Mouse (Mus musculus) testis, adult 2 months (tissue): ENCODE data around the gene R3hdm2. TPM values are rescaled to one million over a fixed set of nuclear protein-coding genes. Genes with fewer than 3 reads are reported as not detected.

Experiments
- H3K27ac ChIP-seq: fragments of 200-500 bp; 2 replicates; pipeline ENCODE4 v1.5.1; 2012; ENCODE audit warnings: low read depth, low read length; ENCODE audit not compliant: control insufficient read depth, insufficient read depth
- H3K27me3 ChIP-seq: fragments of 200-500 bp; 2 replicates; pipeline ENCODE4 v1.6.1; 2012; ENCODE audit warnings: mild to moderate bottlenecking, low read length, moderate library complexity; ENCODE audit not compliant: control insufficient read depth, insufficient read depth
- H3K36me3 ChIP-seq: fragments of 200-500 bp; 2 replicates; pipeline ENCODE4 v1.6.1; 2012; ENCODE audit warnings: mild to moderate bottlenecking, low read length; ENCODE audit not compliant: control insufficient read depth, insufficient read depth
- H3K4me1 ChIP-seq: fragments of 200-500 bp; 2 replicates; pipeline ENCODE4 v1.6.1; 2012; ENCODE audit warnings: low read length; ENCODE audit not compliant: control insufficient read depth, insufficient read depth
- H3K4me3 ChIP-seq: fragments of 200-500 bp; 2 replicates; pipeline ENCODE4 v1.5.1; 2012; ENCODE audit warnings: low read depth, mild to moderate bottlenecking, low read length, moderate library complexity, mixed read lengths; ENCODE audit not compliant: control insufficient read depth
- CTCF ChIP-seq: fragments of 200-500 bp; IDR thresholded peaks from 2 replicates; pipeline ENCODE4 v1.5.1; 2012; ENCODE audit warnings: low read depth, mild to moderate bottlenecking, inconsistent platforms, low read length, moderate library complexity; ENCODE audit not compliant: control insufficient read depth, insufficient read depth, insufficient replicate concordance
- POLR2A ChIP-seq: fragments of 200-500 bp; IDR thresholded peaks from 2 replicates; pipeline ENCODE4 v1.6.1; 2012; ENCODE audit warnings: low read depth, mild to moderate bottlenecking, inconsistent platforms, low read length, moderate library complexity; ENCODE audit not compliant: control insufficient read depth
- polyA plus RNA-seq: library from polyadenylated mRNA; depleted of rRNA; stranded (reverse); fragments of >200 nt; gene quantifications from 2 replicates; pipeline ENCODE4 v1.2.3, GENCODE M21; 2012

Gene R3hdm2
- polyA plus RNA-seq, 1 experiment, result 56.0 TPM

DNA sequence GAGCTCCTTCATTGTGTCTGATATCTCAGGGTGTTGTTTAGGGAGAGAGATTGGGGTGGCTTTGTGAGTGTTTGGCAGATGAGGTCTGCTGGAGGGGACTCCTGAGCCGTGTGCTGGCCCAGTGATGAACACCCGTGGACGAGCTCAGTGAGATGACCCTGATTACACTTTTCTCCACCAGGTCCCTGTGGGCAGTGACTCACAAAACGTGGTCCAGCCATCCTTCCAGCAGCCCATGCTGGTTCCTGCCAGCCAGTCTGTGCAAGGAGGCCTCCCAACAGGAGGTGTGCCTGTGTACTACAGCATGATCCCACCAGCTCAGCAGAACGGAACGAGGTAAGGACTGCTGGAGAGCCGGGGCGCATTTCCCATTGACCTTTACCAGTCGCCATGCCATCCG, 105.1 kb downstream of the R3hdm2 start:
- H3K36me3 ChIP-seq, result peaks cover 6% of the 10 kb centered on the region
- no peaks in the 10 kb centered on the region for H3K4me1 ChIP-seq
- H3K27me3 ChIP-seq, result no peaks in the 10 kb centered on the region
- no peak overlapping the region for H3K4me3 ChIP-seq
- no peak overlapping the region for H3K27ac ChIP-seq
- TF ChIP-seq POLR2A (no peak), CTCF (no peak)

DNA sequence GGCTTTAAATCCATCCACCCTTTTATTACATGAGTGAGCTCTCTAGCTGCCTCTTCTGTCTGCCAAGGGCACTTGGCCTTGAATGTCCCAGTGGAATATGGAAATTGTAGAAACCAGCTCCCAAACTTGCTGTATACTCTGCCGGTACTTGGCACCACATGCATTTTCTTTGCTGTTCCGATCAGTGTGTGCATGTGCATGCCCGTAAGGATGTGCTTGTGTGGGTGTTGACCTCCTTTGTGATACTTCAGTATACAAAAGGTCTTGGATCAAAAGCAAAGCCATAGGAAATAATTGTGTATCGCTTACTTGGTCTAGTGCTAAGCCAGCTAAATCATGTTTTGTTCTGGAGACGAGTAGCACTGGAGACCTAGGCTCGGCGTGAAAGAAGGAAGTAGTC, 108.7 kb downstream of the R3hdm2 start:
- TF ChIP-seq POLR2A (no peak), CTCF (no peak)
- H3K4me3 ChIP-seq, result no peak overlapping the region
- H3K36me3 ChIP-seq, result peaks cover 7% of the 10 kb centered on the region

DNA sequence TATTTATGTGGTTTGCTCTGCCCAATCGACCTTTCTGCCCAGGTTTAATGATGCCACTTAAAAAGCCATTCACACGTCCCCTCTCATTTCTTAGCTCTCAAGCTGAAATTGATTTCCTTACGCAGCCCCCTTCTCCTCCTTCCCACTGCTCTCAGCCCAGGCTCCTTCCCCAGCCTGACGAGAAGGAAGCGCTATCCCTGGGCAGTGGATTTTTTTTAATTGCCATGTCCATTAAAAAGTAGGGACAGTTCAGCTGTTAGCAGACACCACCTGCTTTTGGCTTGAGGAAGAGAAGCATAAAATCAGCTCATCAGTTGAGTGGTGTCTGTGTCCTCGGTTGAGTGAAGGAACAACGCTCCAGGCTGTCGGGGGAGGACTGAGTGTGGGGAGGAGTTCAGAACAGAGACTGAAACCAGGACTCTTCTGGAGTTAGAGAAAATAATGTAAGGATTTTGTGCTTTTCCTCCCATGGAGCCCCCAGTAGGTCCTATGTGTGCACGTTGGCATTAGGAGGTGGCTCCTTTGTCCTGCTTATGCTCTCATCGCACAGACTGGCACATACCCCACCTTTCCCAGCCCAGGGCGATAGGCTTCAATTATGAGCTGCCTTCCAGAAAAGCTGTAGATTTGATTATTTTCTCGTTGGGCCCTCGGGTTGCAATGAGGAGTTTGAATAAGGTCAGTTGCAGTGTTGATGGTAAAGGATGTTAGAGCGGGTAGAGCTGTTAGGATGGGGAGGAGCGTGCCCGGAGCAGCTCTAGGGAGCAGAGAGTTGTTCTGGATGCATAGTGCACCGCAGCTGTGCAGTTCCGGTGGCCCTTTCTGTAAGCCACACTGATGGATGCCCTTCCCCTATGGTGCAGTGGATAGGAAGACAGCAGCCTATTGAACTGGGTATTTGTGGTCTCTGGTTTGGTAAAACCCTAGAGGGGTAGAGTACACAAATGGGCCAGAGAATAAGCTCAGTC, 110.3 kb downstream of the R3hdm2 start:
- Histone ChIP-seq H3K27ac (no peak overlapping the region), H3K27me3 (no peaks in the 10 kb centered on the region), H3K36me3 (peaks cover 3% of the 10 kb centered on the region), H3K4me3 (no peak overlapping the region), H3K4me1 (no peaks in the 10 kb centered on the region)
- TF ChIP-seq POLR2A (no peak), CTCF (no peak)

More for the DNA sequence above, 108.7 kb downstream of the R3hdm2 start:
- Histone ChIP-seq H3K27ac (no peak overlapping the region), H3K4me1 (no peaks in the 10 kb centered on the region), H3K27me3 (no peaks in the 10 kb centered on the region)

DNA sequence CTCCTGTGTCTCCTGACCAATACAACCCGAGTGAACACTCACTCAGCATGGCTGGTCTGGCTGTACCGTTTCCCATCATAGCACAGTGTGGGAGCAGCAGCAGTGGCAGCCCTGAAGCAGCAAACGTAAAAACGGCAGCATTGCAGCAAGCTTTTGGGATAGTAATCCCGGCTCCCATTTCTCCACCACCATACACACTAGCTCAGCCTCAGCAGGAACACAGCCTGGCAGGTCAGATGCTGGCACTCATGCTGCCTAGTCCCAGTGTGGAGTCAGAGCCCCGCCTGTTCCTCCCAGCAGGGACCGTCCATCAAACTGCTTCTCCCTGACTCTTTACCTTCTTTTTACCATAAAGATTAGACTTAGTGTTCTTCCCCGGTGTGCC, 111.0 kb downstream of the R3hdm2 start:
- no peak overlapping the region for H3K4me3 ChIP-seq
- H3K36me3 ChIP-seq, result peaks cover 2% of the 10 kb centered on the region
- no peaks in the 10 kb centered on the region for H3K27me3 ChIP-seq
- no peak for TF ChIP-seq POLR2A
- TF ChIP-seq CTCF, result no peak
- no peak overlapping the region for H3K27ac ChIP-seq
- H3K4me1 ChIP-seq, result no peaks in the 10 kb centered on the region

DNA sequence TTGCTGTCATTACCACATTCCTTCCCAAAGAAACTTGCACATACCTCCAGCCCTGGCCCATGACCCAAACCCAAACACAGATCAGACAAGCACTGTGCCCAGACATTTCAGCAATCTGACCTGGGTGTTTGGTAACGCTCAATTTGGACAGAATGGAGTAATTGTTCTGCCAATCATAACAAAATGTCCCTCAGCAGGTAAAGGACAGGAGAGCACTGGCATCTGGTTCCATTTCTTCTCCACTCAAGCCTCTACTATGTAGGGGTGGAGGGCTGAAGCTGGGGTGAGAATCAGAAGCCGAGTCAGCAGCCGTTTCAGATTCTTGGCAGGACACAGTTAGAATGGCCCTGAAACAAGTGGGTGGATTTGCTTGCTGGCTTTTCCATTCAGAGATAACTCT, 112.0 kb downstream of the R3hdm2 start:
- no peak overlapping the region for H3K27ac ChIP-seq
- no peaks in the 10 kb centered on the region for H3K27me3 ChIP-seq
- TF ChIP-seq CTCF (no peak), POLR2A (no peak)
- no peak overlapping the region for H3K4me3 ChIP-seq
- H3K36me3 ChIP-seq, result peaks cover 2% of the 10 kb centered on the region
- no peaks in the 10 kb centered on the region for H3K4me1 ChIP-seq

DNA sequence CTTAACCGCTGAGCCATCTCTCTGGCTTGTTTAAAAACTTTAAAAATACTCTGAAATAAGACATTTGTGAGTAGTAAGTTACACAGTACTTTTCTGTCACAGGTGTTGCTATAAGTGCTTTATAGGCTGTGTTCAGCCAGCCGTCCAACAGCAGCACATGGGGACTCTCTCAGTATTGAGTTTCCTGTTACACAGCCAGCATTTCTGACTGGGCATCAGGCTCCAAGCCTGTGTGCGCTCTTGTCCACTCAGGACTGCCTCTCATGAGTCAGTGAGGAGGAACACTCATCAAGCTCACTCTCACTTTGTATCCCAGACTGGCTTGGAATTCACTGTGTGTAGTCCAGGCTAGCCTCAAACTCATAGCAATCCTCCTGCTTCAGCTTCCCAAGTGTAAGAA, 116.0 kb downstream of the R3hdm2 start:
- Histone ChIP-seq H3K27ac (no peak overlapping the region), H3K27me3 (no peaks in the 10 kb centered on the region), H3K36me3 (peaks cover 2% of the 10 kb centered on the region), H3K4me3 (no peak overlapping the region), H3K4me1 (no peaks in the 10 kb centered on the region)
- no peak for TF ChIP-seq CTCF
- no peak for TF ChIP-seq POLR2A

DNA sequence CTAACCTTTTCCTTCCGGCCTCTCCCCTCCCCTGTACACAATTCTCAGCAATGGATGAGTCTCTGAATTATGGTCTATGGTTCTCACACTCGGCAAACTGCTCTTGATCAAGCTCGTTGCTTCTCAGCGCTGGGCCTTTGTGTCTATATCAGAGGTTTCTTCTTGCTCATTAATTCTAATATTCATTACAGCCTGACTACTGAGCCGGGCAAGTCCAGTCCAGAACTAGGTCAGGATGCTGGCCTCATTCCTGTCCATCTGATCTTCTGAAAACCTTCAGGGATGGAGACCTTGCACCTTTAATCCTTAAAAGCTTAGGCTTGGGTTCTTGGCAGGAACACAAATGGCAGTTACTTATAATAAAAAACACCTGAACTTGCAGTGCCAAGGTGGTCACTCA, 119.4 kb downstream of the R3hdm2 start:
- Histone ChIP-seq H3K27ac (no peak overlapping the region), H3K27me3 (no peaks in the 10 kb centered on the region), H3K4me3 (no peak overlapping the region), H3K4me1 (no peaks in the 10 kb centered on the region), H3K36me3 (no peaks in the 10 kb centered on the region; the same call in 1 of the 2 replicates)
- TF ChIP-seq CTCF (no peak), POLR2A (no peak)
